Mouse (Mus musculus) E14TG2a.4 (cell line): ENCODE measurements around the gene 2310061I04Rik.
"Not testable (repeated sequence)": the region's sequence is repeated elsewhere in the genome, so short reads cannot be mapped to it uniquely, and the experiment has no call there.

Experiments used
- CTCF ChIP-seq: conservative IDR thresholded peaks from 2 replicates; pipeline ENCODE4 v1.5.1; 2014; ENCODE audit warnings: low read length
- NANOG ChIP-seq: IDR thresholded peaks from 2 replicates; pipeline ENCODE4 v1.6.1; 2014; ENCODE audit warnings: borderline replicate concordance, low read length, mixed read lengths
- POU5F1 ChIP-seq: IDR thresholded peaks from 2 replicates; pipeline ENCODE4 v1.6.1; 2014; ENCODE audit warnings: low read length, borderline replicate concordance

DNA sequence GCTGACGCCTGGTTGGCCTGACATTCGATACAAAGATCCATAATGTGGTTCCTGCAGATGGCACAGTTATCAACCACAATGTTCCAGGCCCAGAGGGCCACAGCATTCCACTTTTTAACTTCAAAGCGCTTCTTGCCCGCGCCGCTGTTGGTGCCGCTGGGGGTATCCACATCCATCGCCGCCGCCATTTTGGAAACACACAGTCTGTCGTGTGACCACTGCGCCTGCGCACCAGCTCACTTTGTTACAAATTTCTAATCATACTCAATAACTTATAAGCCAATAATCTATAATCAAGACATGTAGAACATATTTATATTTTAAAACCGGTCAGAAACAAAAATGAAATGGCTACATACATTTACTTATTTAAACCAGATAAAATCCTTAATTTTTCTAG, 38.5 kb upstream of the 2310061I04Rik start:
- TF ChIP-seq CTCF, NANOG, POU5F1: not testable (repeated sequence)
